Mouse (Mus musculus) heart, adult 2 months (tissue): ENCODE measurements around the gene Urm1. TPM values are rescaled to one million over a fixed set of nuclear protein-coding genes. Genes with fewer than 3 reads are reported as not detected.
"Not testable (repeated sequence)": the region's sequence is repeated elsewhere in the genome, so short reads cannot be mapped to it uniquely, and the experiment has no call there.

Experiments
- DNase-seq, 2 experiments: peaks; one replicate each; pipeline ENCODE4 v3.0.0; 2021
- H3K27ac ChIP-seq: fragments of 200-600 bp; 2 replicates; pipeline ENCODE4 v1.8.1; 2022
- H3K27me3 ChIP-seq: fragments of 200-500 bp; 2 replicates; pipeline ENCODE4 v1.6.1; 2012; ENCODE audit warnings: mild to moderate bottlenecking, low read length, inconsistent platforms, mixed read lengths; ENCODE audit not compliant: control insufficient read depth, insufficient read depth
- H3K36me3 ChIP-seq: fragments of 200-500 bp; 2 replicates; pipeline ENCODE4 v1.6.1; 2012; ENCODE audit warnings: low read length, inconsistent platforms; ENCODE audit not compliant: control insufficient read depth, insufficient read depth
- H3K4me1 ChIP-seq: fragments of 200-500 bp; 2 replicates; pipeline ENCODE4 v1.6.1; 2011; ENCODE audit warnings: low read length; ENCODE audit not compliant: control insufficient read depth, insufficient read depth
- H3K4me3 ChIP-seq: fragments of 200-600 bp; 2 replicates; pipeline ENCODE4 v1.8.1; 2022
- H3K79me2 ChIP-seq: fragments of 200-500 bp; replicated peaks from 2 replicates; pipeline ENCODE4 v1.6.1; 2012; ENCODE audit warnings: mild to moderate bottlenecking, inconsistent platforms, low read length, moderate library complexity, mixed read lengths; ENCODE audit not compliant: control insufficient read depth, insufficient read depth
- H3K9ac ChIP-seq: fragments of 200-500 bp; 2 replicates; pipeline ENCODE4 v1.6.1; 2012; ENCODE audit warnings: low read depth, mild to moderate bottlenecking, control low read depth, inconsistent platforms, low read length, mixed read lengths
- CTCF ChIP-seq: fragments of 200-600 bp; IDR thresholded peaks from 2 replicates; pipeline ENCODE4 v1.8.1; 2022; ENCODE audit warnings: antibody characterized with exemption, mild to moderate bottlenecking, moderate library complexity
- EP300 ChIP-seq: fragments of 200-500 bp; IDR thresholded peaks from 2 replicates; pipeline ENCODE4 v1.6.1; 2011; ENCODE audit warnings: low read depth, low read length, control low read depth; ENCODE audit not compliant: insufficient read depth
- POLR2A ChIP-seq: fragments of 200-500 bp; IDR thresholded peaks from 2 replicates; pipeline ENCODE4 v1.6.1; 2011; ENCODE audit warnings: mild to moderate bottlenecking, low read depth, low read length, control low read depth; ENCODE audit not compliant: insufficient read depth
- WGBS: fragments of 180-500 bp; shearing (Covaris S2); methylation state at CpG from one replicate; pipeline ENCODE4 v1.1.7; 2018; 5-methylcytosine and 5-hydroxymethylcytosine counted together
- intact Hi-C: fragments of 180-260 bp; cut with DNase I; formaldehyde crosslinking; loops from one replicate; pipeline ENCODE4 v1.15.1; 2025
- microRNA-seq, 2 experiments: library from miRNA; unstranded; fragments of <30 nt; microRNA quantifications; one replicate each; pipeline ENCODE4 v1.2.0; 2021
- polyA plus RNA-seq: library from polyadenylated mRNA; depleted of rRNA; stranded (reverse); fragments of >200 nt; gene quantifications from 2 replicates; pipeline ENCODE4 v1.2.3, GENCODE M21; 2012; rRNA removed
- total RNA-seq, 2 experiments: library from RNA; stranded (reverse); gene quantifications; 2 replicates each; pipeline ENCODE4 v1.2.3; 2021

The Urm1 gene
- total and polyA plus RNA-seq, 3 experiments, result 30.5 to 34.4 (median 31.7) TPM

GRCm38 (mm10) chr2:29879964-29880830 is 60.3 kb downstream of the Urm1 start:
- intact Hi-C loops, result no loop called here
- no peak overlapping the region for H3K9ac ChIP-seq
- no peaks in the 10 kb centered on the region for H3K4me1 ChIP-seq
- H3K27me3 ChIP-seq, result no peaks in the 10 kb centered on the region
- no peaks in the 10 kb centered on the region for H3K79me2 ChIP-seq
- no peak for TF ChIP-seq CTCF
- no peak for TF ChIP-seq POLR2A
- no peak for TF ChIP-seq EP300
- peak in 1 of 2 experiments; percentile 19 for DNase-seq
- no peaks in the 10 kb centered on the region for H3K36me3 ChIP-seq
- WGBS, result 60% methylated on average over 17 of the region's 17 CpGs
- H3K4me3 ChIP-seq, result no peak overlapping the region
- H3K27ac ChIP-seq, result no peak overlapping the region

GRCm38 (mm10) chr2:29886659-29887292 is 66.9 kb downstream of the Urm1 start:
- H3K4me1 ChIP-seq, H3K27ac ChIP-seq, H3K27me3 ChIP-seq, H3K79me2 ChIP-seq, DNase-seq, intact Hi-C loops, H3K4me3 ChIP-seq, H3K9ac ChIP-seq, H3K36me3 ChIP-seq: not testable (repeated sequence)
- TF ChIP-seq CTCF, result peak; percentile 44
- 72% methylated on average over 9 of the region's 9 CpGs for WGBS

- 1% methylated on average over 68 of the region's 70 CpGs for WGBS
- Histone ChIP-seq H3K9ac (peak within 1 kb of the TSS; percentile 89), H3K36me3 (no peaks in the 10 kb centered on the region), H3K27ac (peak within 1 kb of the TSS; percentile 76), H3K4me1 (peaks cover 2% of the 10 kb centered on the region), H3K27me3 (no peaks in the 10 kb centered on the region), H3K79me2 (peaks cover 4% of the 10 kb centered on the region; the same call in 1 of the 2 replicates), H3K4me3 (peak within 1 kb of the TSS; percentile 92)
- peak; percentile 63 for TF ChIP-seq POLR2A
- TF ChIP-seq EP300, result peak; percentile 39; the same call in 1 of the 2 replicates
- no peak for TF ChIP-seq CTCF
- intact Hi-C loops, result no loop called here
- DNase-seq, result peak; percentile 100
Observed at GRCm38 (mm10) chr2:29889066-29889944, 69.4 kb downstream of the Urm1 start, which contains the start of gene Odf2. Odf2 (plus strand) TSS chr2:29889221.

GRCm38 (mm10) chr2:29889991-29890833 is 70.3 kb downstream of the Urm1 start:
- Histone ChIP-seq H3K9ac (peak overlapping the region; percentile 89), H3K4me3 (peak overlapping the region; percentile 92), H3K36me3 (no peaks in the 10 kb centered on the region), H3K27me3 (no peaks in the 10 kb centered on the region), H3K4me1 (peaks cover 2% of the 10 kb centered on the region), H3K27ac (peak overlapping the region; percentile 76), H3K79me2 (peaks cover 4% of the 10 kb centered on the region; the same call in 1 of the 2 replicates)
- WGBS, result 2% methylated on average over 60 of the region's 61 CpGs
- intact Hi-C loops, result loop anchor here (5.0 kb wide), 2 partner anchors 63 to 87 kb away; no protein-coding TSS in a partner anchor
- TF ChIP-seq EP300, result no peak
- peak; percentile 46 for TF ChIP-seq CTCF
- no peak for TF ChIP-seq POLR2A
- DNase-seq, result peak; percentile 80 to 86

GRCm38 (mm10) chr2:29891773-29892172 is 71.9 kb downstream of the Urm1 start:
- TF ChIP-seq CTCF (no peak), POLR2A (no peak), EP300 (no peak)
- intact Hi-C loops, result loop anchor here (5.0 kb wide), 2 partner anchors 64 to 86 kb away; no protein-coding TSS in a partner anchor
- Histone ChIP-seq H3K36me3 (no peaks in the 10 kb centered on the region), H3K79me2 (peaks cover 4% of the 10 kb centered on the region; the same call in 1 of the 2 replicates), H3K27ac (no peak overlapping the region), H3K9ac (no peak overlapping the region), H3K4me3 (no peak overlapping the region), H3K27me3 (no peaks in the 10 kb centered on the region), H3K4me1 (peaks cover 2% of the 10 kb centered on the region)
- DNase-seq, result no peak
- 96% methylated on average over 6 of the region's 6 CpGs for WGBS

Small RNA genes lying within 50 kb of the gene (microRNA-seq; reads per million reads assigned to microRNA genes)
- gene Mir219a-2 (0 reads per million in 2 experiments), gene Mir219b (0 reads per million in 2 experiments)

Other genes with a start within 250 kb of the Urm1 start
- 100 to 1,000 TPM in 1 of 2 experiments, 10 to 100 TPM in 1; 96.7 to 116 TPM for gene Rapgef1, start 200.4 kb upstream of the Urm1 start, total RNA-seq
- 65.0 and 86.1 TPM in 2 replicates for gene Rapgef1, start 200.4 kb upstream of the Urm1 start, polyA plus RNA-seq
- not detected for gene Gm13420, start 68.4 kb upstream of the Urm1 start, total RNA-seq
- gene Gm13420, start 68.4 kb upstream of the Urm1 start, polyA plus RNA-seq, result not detected in 2 replicates
- not detected for gene Gm13547, start 60.8 kb upstream of the Urm1 start, total RNA-seq
- not detected in 2 replicates for gene Gm13547, start 60.8 kb upstream of the Urm1 start, polyA plus RNA-seq
- 10 to 100 TPM; 15.8 to 22.7 TPM for gene Coq4, start 32.6 kb upstream of the Urm1 start, total RNA-seq
- gene Coq4, start 32.6 kb upstream of the Urm1 start, polyA plus RNA-seq, result 28.6 and 38.6 TPM in 2 replicates
- 10 to 100 TPM; 24.4 to 32.5 TPM for gene Trub2, start 31.6 kb upstream of the Urm1 start, total RNA-seq
- gene Trub2, start 31.6 kb upstream of the Urm1 start, polyA plus RNA-seq, result 34.0 and 44.3 TPM in 2 replicates
- gene Slc27a4, start 17.4 kb upstream of the Urm1 start, total RNA-seq, result 10 to 100 TPM; 16.6 to 18.0 TPM
- gene Slc27a4, start 17.4 kb upstream of the Urm1 start, polyA plus RNA-seq, result 17.0 and 22.6 TPM in 2 replicates
- gene Cercam, start 49.1 kb downstream of the Urm1 start, total RNA-seq, result 1 to 10 TPM; 3.0 to 4.1 TPM
- gene Cercam, start 49.1 kb downstream of the Urm1 start, polyA plus RNA-seq, result 6.9 and 9.1 TPM in 2 replicates
- gene Odf2, start 69.1 kb downstream of the Urm1 start, total RNA-seq, result 10 to 100 TPM; 16.6 to 20.1 TPM
- gene Odf2, start 69.1 kb downstream of the Urm1 start, polyA plus RNA-seq, result 22.2 and 22.3 TPM in 2 replicates
- 10 to 100 TPM; 23.8 to 25.6 TPM for gene Gle1, start 115.4 kb downstream of the Urm1 start, total RNA-seq
- gene Gle1, start 115.4 kb downstream of the Urm1 start, polyA plus RNA-seq, result 14.9 and 25.5 TPM in 2 replicates
- 100 to 1,000 TPM; 159 to 167 TPM for gene Sptan1, start 145.5 kb downstream of the Urm1 start, total RNA-seq
- 130 and 163 TPM in 2 replicates for gene Sptan1, start 145.5 kb downstream of the Urm1 start, polyA plus RNA-seq
- 1 to 10 TPM; 6.4 TPM for gene Wdr34, start 228.8 kb downstream of the Urm1 start, total RNA-seq
- gene Wdr34, start 228.8 kb downstream of the Urm1 start, polyA plus RNA-seq, result 10.3 and 11.6 TPM in 2 replicates
- gene Set, start 237.3 kb downstream of the Urm1 start, total RNA-seq, result 10 to 100 TPM; 88.7 to 96.7 TPM
- 21.9 and 36.4 TPM in 2 replicates for gene Set, start 237.3 kb downstream of the Urm1 start, polyA plus RNA-seq